Mouse (Mus musculus): ENCODE measurements around the gene Ctsa.
"Not testable (repeated sequence)": the region's sequence is repeated elsewhere in the genome, so short reads cannot be mapped to it uniquely, and the experiment has no call there.

DNA sequence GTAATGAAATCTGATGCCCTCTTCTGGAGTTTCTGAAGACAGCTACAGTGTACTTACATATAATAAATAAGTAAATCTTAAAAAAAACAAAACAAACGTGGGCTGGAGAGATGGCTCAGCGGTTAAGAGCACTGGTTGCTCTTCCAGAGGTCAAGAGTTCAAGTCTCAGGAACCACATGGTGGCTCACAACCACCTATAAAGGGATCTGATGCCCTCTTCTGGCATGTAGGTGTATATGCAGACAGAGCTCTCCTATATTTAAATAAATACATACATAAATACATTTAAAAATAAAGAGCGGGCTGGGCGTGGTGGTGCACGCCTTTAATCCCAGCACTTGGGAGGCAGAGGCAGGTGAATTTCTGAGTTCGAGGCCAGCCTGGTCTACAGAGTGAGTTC is 34.1 kb upstream of the Ctsa start:
- TF ChIP-seq CTCF (IDR thresholded peaks at IDR 0.05; ENCODE audit: extremely low read depth, insufficient read depth, insufficient read length, insufficient replicate concordance); POLR2A (IDR thresholded peaks at IDR 0.05; ENCODE audit: low read depth, low read length): not testable (repeated sequence)
